Comparison of ENCODE assay signal across 10 mouse cellular contexts in the genomic region with DNA sequence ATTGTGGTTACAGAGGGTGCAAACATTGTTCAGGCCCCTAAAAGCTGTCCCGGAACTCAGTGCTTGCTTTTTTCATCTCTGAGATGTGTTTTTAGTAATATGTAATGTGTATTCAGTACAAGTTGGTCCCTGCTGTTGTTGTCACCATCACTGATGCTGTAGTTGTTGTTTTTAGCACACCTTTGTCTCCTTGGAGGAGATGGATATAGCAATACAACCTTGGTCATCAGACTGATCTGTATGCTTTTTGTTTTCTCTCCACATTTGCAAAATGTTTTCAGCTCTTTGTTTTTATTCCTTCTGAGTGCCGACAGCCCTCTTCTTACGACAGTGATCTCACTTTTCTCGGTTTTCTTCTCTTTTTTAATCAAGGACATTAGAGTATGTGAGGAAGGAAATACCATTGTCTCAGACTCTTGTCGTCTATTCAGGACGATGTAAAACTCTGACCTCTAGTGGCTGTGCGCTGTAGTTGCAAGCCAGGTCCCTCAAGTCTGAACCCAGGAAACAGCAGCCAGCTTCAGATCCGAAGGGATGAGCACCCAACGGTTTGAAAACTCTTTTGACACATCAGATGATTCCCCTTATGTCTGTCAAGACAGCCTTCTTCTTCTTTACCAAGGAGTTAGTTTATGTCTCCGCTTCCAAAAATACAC.
DNase-seq lines count a peak whose midpoint lies in the region; ATAC-seq and TF ChIP-seq lines count a peak whose summit lies in the region.
"Had no signal": no experiment of that assay in that cellular context is flagged by ENCODE, and none has a peak within 500 bp of the region (broad histone marks: within the 10 kb centered on the region; RNA-seq: fewer than 3 reads in every experiment).

No protein-coding gene starts in this region.

- peaks cover 5% of the 10 kb centered on the region; the same call in 1 of the 2 replicates for H3K4me1 ChIP-seq in cortical plate, adult 2 months (ENCODE audit: control insufficient read depth, insufficient read depth, low read length)
- peaks cover 4% of the 10 kb centered on the region; the same call in 1 of the 2 replicates for H3K4me1 ChIP-seq in kidney, embryonic 14.5 days (ENCODE audit: control insufficient read depth, insufficient read depth, low read length)
- peaks cover 9% of the 10 kb centered on the region; the same call in 1 of the 2 replicates for H3K4me1 ChIP-seq in limb, embryonic 14.5 days (ENCODE audit: control insufficient read depth, insufficient read depth, low read length)
- no peaks in the 10 kb centered on the region for H3K4me1 ChIP-seq in neural tube, embryonic 11.5 days (ENCODE audit: control insufficient read depth, insufficient read depth, low read length)
- no peaks in the 10 kb centered on the region for H3K4me1 ChIP-seq in stomach, postnatal 0 days (replicated peaks; ENCODE audit: control insufficient read depth, insufficient read depth)

- H3K36me3 ChIP-seq in kidney, embryonic 14.5 days (ENCODE audit: control insufficient read depth, insufficient read depth, low read length), result no peaks in the 10 kb centered on the region
- H3K36me3 ChIP-seq in limb, embryonic 14.5 days (ENCODE audit: control insufficient read depth, insufficient read depth, low read length), result no peaks in the 10 kb centered on the region
- H3K36me3 ChIP-seq in neural tube, embryonic 11.5 days (ENCODE audit: control insufficient read depth, insufficient read depth, low read length), result no peaks in the 10 kb centered on the region
- H3K36me3 ChIP-seq in stomach, postnatal 0 days (ENCODE audit: control insufficient read depth, insufficient read depth, low read length), result no peaks in the 10 kb centered on the region
- H3K36me3 ChIP-seq: embryonic facial prominence, embryonic 12.5 days; stomach, embryonic 15.5 days had no signal

- WGBS in kidney, embryonic 14.5 days, result 16% methylated on average over 10 of the region's 10 CpGs
- 17% methylated on average over 10 of the region's 10 CpGs for WGBS in limb, embryonic 14.5 days
- 20% methylated on average over 10 of the region's 10 CpGs for WGBS in neural tube, embryonic 11.5 days
- whole genome bisulfite sequencing in stomach, postnatal 0 days, result 15% methylated on average over 10 of the region's 10 CpGs

- H3K4me2 ChIP-seq in kidney, embryonic 14.5 days (replicated peaks; ENCODE audit: low read depth, low read length), result no peak overlapping the region
- H3K4me2 ChIP-seq in limb, embryonic 14.5 days (replicated peaks; ENCODE audit: low read depth, low read length, severe bottlenecking), result no peak overlapping the region
- H3K4me2 ChIP-seq in neural tube, embryonic 11.5 days (ENCODE audit: low read depth), result no peak overlapping the region
- H3K4me2 ChIP-seq in stomach, postnatal 0 days (replicated peaks; ENCODE audit: low read depth), result no peak overlapping the region
- H3K4me2 ChIP-seq: embryonic facial prominence, embryonic 12.5 days; stomach, embryonic 15.5 days had no signal

- peak; percentile 55 for DNase-seq in A20 (ENCODE audit: low read depth, low spot score)
- peak; percentile 79 for DNase-seq in limb, embryonic 14.5 days (ENCODE audit: low spot score)
- DNase-seq in neural tube, embryonic 11.5 days (ENCODE audit: low spot score), result peak; percentile 74
- DNase-seq in stomach, postnatal 0 days (ENCODE audit: low spot score), result peak; percentile 52

- no peak overlapping the region for H3K27ac ChIP-seq in cortical plate, adult 2 months (ENCODE audit: insufficient read depth, low read length)
- no peak overlapping the region for H3K27ac ChIP-seq in kidney, embryonic 14.5 days (ENCODE audit: low read depth, low read length)
- no peak overlapping the region for H3K27ac ChIP-seq in limb, embryonic 14.5 days (replicated peaks; ENCODE audit: low read depth, low read length)
- no peak overlapping the region for H3K27ac ChIP-seq in neural tube, embryonic 11.5 days (ENCODE audit: low read depth, low read length)
- no peak overlapping the region for H3K27ac ChIP-seq in stomach, postnatal 0 days (replicated peaks)
- H3K27ac ChIP-seq: embryonic facial prominence, embryonic 12.5 days; stomach, embryonic 15.5 days had no signal

- no peak overlapping the region for H3K4me3 ChIP-seq in cortical plate, adult 2 months (ENCODE audit: insufficient read depth, low read length)
- H3K4me3 ChIP-seq in kidney, embryonic 14.5 days (ENCODE audit: low read length), result no peak overlapping the region
- H3K4me3 ChIP-seq in limb, embryonic 14.5 days (replicated peaks; ENCODE audit: low read length), result no peak overlapping the region
- H3K4me3 ChIP-seq in neural tube, embryonic 11.5 days (ENCODE audit: low read depth, low read length), result no peak overlapping the region
- no peak overlapping the region for H3K4me3 ChIP-seq in stomach, postnatal 0 days (ENCODE audit: low read depth, low read length)
- H3K4me3 ChIP-seq: embryonic facial prominence, embryonic 12.5 days; stomach, embryonic 15.5 days had no signal

- no peak for TF ChIP-seq POLR2A in cortical plate, adult 2 months (IDR thresholded peaks at IDR 0.05; ENCODE audit: extremely low read depth, insufficient read depth, low read length)
- no peak for TF ChIP-seq POLR2A in limb, embryonic 14.5 days (IDR thresholded peaks at IDR 0.05; ENCODE audit: borderline replicate concordance, extremely low read depth, insufficient read depth, insufficient read length)

- no peak overlapping the region for H3K9ac ChIP-seq in kidney, embryonic 14.5 days (ENCODE audit: low read depth, low read length)
- H3K9ac ChIP-seq in limb, embryonic 14.5 days (ENCODE audit: low read depth, low read length, severe bottlenecking), result no peak overlapping the region
- H3K9ac ChIP-seq in neural tube, embryonic 11.5 days (ENCODE audit: low read length), result no peak overlapping the region
- H3K9ac ChIP-seq in stomach, postnatal 0 days (ENCODE audit: low read length), result no peak overlapping the region
- H3K9ac ChIP-seq: embryonic facial prominence, embryonic 12.5 days; stomach, embryonic 15.5 days had no signal

- peak; percentile 49 for ATAC-seq in activated CD4-positive, CD25-positive, alpha-beta regulatory T cell, adult 4 months
- peak; percentile 84 for ATAC-seq in granulocyte monocyte progenitor cell, adult 5-6 weeks (replicated peaks; ENCODE audit: poor library complexity, severe bottlenecking)
- peak; percentile 79 for ATAC-seq in kidney, embryonic 14.5 days (ENCODE audit: low FRiP score, low TSS enrichment)
- ATAC-seq in limb, embryonic 14.5 days (ENCODE audit: low FRiP score, low read depth), result peak; percentile 61; the same call in 1 of the 2 replicates
- peak; percentile 74 for ATAC-seq in neural tube, embryonic 11.5 days (ENCODE audit: insufficient read depth, low FRiP score, low TSS enrichment)
- no peak for ATAC-seq in stomach, postnatal 0 days (ENCODE audit: low FRiP score, low TSS enrichment)

- peak; percentile 86 for TF ChIP-seq CTCF in cortical plate, adult 2 months (IDR thresholded peaks at IDR 0.05; ENCODE audit: extremely low read depth, insufficient read depth, low read length)
- peak; percentile 91 for TF ChIP-seq CTCF in stomach, postnatal 0 days (IDR thresholded peaks at IDR 0.05; ENCODE audit: low read depth)

- no peaks in the 10 kb centered on the region for H3K9me3 ChIP-seq in kidney, embryonic 14.5 days (ENCODE audit: control insufficient read depth, low read length)
- no peaks in the 10 kb centered on the region for H3K9me3 ChIP-seq in limb, embryonic 14.5 days (ENCODE audit: control insufficient read depth, low read length)
- H3K9me3 ChIP-seq in neural tube, embryonic 11.5 days (ENCODE audit: control insufficient read depth, low read length), result no peaks in the 10 kb centered on the region
- H3K9me3 ChIP-seq in stomach, postnatal 0 days (ENCODE audit: control insufficient read depth, low read length), result no peaks in the 10 kb centered on the region
- H3K9me3 ChIP-seq: embryonic facial prominence, embryonic 12.5 days; stomach, embryonic 15.5 days had no signal

- no peaks in the 10 kb centered on the region for H3K27me3 ChIP-seq in kidney, embryonic 14.5 days (ENCODE audit: control insufficient read depth, insufficient read depth, low read length)
- no peaks in the 10 kb centered on the region for H3K27me3 ChIP-seq in limb, embryonic 14.5 days (ENCODE audit: control insufficient read depth, insufficient read depth, low read length)
- H3K27me3 ChIP-seq in neural tube, embryonic 11.5 days (ENCODE audit: control insufficient read depth, insufficient read depth, low read length), result no peaks in the 10 kb centered on the region
- no peaks in the 10 kb centered on the region for H3K27me3 ChIP-seq in stomach, postnatal 0 days (ENCODE audit: control insufficient read depth, insufficient read depth, low read length)
- H3K27me3 ChIP-seq: embryonic facial prominence, embryonic 12.5 days; stomach, embryonic 15.5 days had no signal

- TF ChIP-seq EP300 in stomach, postnatal 0 days (optimal IDR thresholded peaks at IDR 0.05), result no peak
